Mouse (Mus musculus) testis, adult 2 months (tissue): ENCODE results near the gene Gm3625. TPM values are rescaled to one million over a fixed set of nuclear protein-coding genes. Genes with fewer than 3 reads are reported as not detected.
A peak's percentile ranks its signal among the peaks of the same experiment; 100 is the strongest.

Experiments
- H3K27ac ChIP-seq: fragments of 200-500 bp; 2 replicates; pipeline ENCODE4 v1.5.1; 2012; ENCODE audit warnings: low read depth, low read length; ENCODE audit not compliant: control insufficient read depth, insufficient read depth
- H3K27me3 ChIP-seq: fragments of 200-500 bp; 2 replicates; pipeline ENCODE4 v1.6.1; 2012; ENCODE audit warnings: mild to moderate bottlenecking, low read length, moderate library complexity; ENCODE audit not compliant: control insufficient read depth, insufficient read depth
- H3K36me3 ChIP-seq: fragments of 200-500 bp; 2 replicates; pipeline ENCODE4 v1.6.1; 2012; ENCODE audit warnings: mild to moderate bottlenecking, low read length; ENCODE audit not compliant: control insufficient read depth, insufficient read depth
- H3K4me1 ChIP-seq: fragments of 200-500 bp; 2 replicates; pipeline ENCODE4 v1.6.1; 2012; ENCODE audit warnings: low read length; ENCODE audit not compliant: control insufficient read depth, insufficient read depth
- H3K4me3 ChIP-seq: fragments of 200-500 bp; 2 replicates; pipeline ENCODE4 v1.5.1; 2012; ENCODE audit warnings: low read depth, mild to moderate bottlenecking, low read length, moderate library complexity, mixed read lengths; ENCODE audit not compliant: control insufficient read depth
- CTCF ChIP-seq: fragments of 200-500 bp; IDR thresholded peaks from 2 replicates; pipeline ENCODE4 v1.5.1; 2012; ENCODE audit warnings: low read depth, mild to moderate bottlenecking, inconsistent platforms, low read length, moderate library complexity; ENCODE audit not compliant: control insufficient read depth, insufficient read depth, insufficient replicate concordance
- POLR2A ChIP-seq: fragments of 200-500 bp; IDR thresholded peaks from 2 replicates; pipeline ENCODE4 v1.6.1; 2012; ENCODE audit warnings: low read depth, mild to moderate bottlenecking, inconsistent platforms, low read length, moderate library complexity; ENCODE audit not compliant: control insufficient read depth
- polyA plus RNA-seq: library from polyadenylated mRNA; depleted of rRNA; stranded (reverse); fragments of >200 nt; gene quantifications from 2 replicates; pipeline ENCODE4 v1.2.3, GENCODE M21; 2012; rRNA removed

The Gm3625 gene
- polyA plus RNA-seq: not detected in 2 replicates

DNA sequence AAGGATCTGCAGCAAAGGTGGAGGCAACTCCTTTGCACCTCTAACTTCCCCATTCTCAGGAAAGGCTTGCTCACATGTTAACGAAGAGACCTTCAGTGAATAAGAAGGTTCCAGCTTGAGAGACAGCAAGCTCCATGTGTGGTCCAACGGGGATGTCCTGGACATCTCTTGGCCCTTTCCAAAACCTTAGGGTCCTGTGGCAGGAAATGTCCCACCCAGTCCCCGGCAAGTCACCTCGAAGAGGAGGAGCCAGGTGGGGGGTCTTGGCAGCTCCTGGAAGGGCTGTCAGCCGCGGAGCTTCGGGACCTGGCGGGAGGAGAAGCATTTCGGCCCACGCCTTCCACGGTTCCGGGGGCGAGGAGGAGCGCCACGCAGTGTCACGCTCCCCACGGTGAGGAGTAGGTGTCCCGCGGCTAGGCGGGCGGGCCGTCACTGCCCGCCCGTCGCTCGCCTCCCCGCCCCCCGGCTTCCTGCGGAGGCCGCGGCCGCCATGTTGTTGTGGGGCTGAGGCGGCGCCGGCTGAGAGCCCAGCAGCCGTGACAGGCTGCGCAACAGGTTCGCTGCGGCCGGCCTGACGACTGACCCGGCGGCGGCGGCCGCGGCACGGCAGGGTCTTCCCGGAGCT is at the start of gene Gm3625, which contains the start of gene Itsn2:
Gene Gm3625, minus strand, starts transcription at position 387 of the 625 bp plus-strand sequence.
Gene Itsn2, plus strand, starts transcription at position 98 of the 625 bp plus-strand sequence.
- peak within 1 kb of the TSS; percentile 97 for H3K27ac ChIP-seq
- no peak for TF ChIP-seq CTCF
- 0 out of 2 replicates have a peak, but pooled peaks have one; percentile 28 for TF ChIP-seq POLR2A
- H3K27me3 ChIP-seq: no peaks in the 10 kb centered on the region
- H3K4me1 ChIP-seq: peaks cover 6% of the 10 kb centered on the region
- peak within 1 kb of the TSS; percentile 99 for H3K4me3 ChIP-seq
- H3K36me3 ChIP-seq: no peaks in the 10 kb centered on the region

GRCm38 (mm10) chr12:4640737-4641136 is 48.0 kb upstream of the Gm3625 start:
- no peak overlapping the region for H3K27ac ChIP-seq
- no peaks in the 10 kb centered on the region for H3K27me3 ChIP-seq
- TF ChIP-seq POLR2A (no peak), CTCF (no peak)
- no peaks in the 10 kb centered on the region for H3K36me3 ChIP-seq
- H3K4me1 ChIP-seq: no peaks in the 10 kb centered on the region
- H3K4me3 ChIP-seq: no peak overlapping the region

DNA sequence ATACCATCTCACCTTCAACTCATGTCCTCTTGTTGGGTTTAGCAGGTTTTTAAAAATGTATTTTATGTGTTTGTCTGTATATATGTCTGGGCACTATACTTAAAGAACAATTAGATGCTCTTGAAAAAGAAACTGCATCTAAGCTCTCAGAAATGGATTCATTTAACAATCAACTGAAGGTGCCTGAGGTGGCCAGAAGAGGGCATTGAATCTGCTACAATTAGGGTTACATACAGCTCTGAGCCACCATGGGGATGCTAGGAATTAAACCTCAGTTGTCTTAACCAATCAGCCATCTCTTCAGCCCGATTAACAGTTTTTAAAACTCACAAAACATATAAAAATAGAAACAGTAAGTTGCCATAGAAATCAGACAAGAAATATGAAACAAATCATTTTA is 45.7 kb upstream of the Gm3625 start:
- Histone ChIP-seq H3K27me3 (no peaks in the 10 kb centered on the region), H3K4me3 (no peak overlapping the region), H3K27ac (no peak overlapping the region), H3K4me1 (no peaks in the 10 kb centered on the region), H3K36me3 (no peaks in the 10 kb centered on the region; the same call in 1 of the 2 replicates)
- TF ChIP-seq POLR2A (no peak), CTCF (no peak)

- Histone ChIP-seq H3K4me1 (no peaks in the 10 kb centered on the region), H3K27ac (no peak overlapping the region), H3K4me3 (no peak overlapping the region), H3K36me3 (no peaks in the 10 kb centered on the region; the same call in 1 of the 2 replicates), H3K27me3 (no peaks in the 10 kb centered on the region)
- TF ChIP-seq CTCF (no peak), POLR2A (no peak)
Measured at GRCm38 (mm10) chr12:4632957-4633356, 40.2 kb upstream of the Gm3625 start.

- no peak overlapping the region for H3K4me3 ChIP-seq
- H3K36me3 ChIP-seq: no peaks in the 10 kb centered on the region
- no peak overlapping the region for H3K27ac ChIP-seq
- TF ChIP-seq POLR2A: no peak
- TF ChIP-seq CTCF: no peak
- H3K27me3 ChIP-seq: no peaks in the 10 kb centered on the region
- H3K4me1 ChIP-seq: no peaks in the 10 kb centered on the region
Measured at GRCm38 (mm10) chr12:4624201-4624600, 31.5 kb upstream of the Gm3625 start.

DNA sequence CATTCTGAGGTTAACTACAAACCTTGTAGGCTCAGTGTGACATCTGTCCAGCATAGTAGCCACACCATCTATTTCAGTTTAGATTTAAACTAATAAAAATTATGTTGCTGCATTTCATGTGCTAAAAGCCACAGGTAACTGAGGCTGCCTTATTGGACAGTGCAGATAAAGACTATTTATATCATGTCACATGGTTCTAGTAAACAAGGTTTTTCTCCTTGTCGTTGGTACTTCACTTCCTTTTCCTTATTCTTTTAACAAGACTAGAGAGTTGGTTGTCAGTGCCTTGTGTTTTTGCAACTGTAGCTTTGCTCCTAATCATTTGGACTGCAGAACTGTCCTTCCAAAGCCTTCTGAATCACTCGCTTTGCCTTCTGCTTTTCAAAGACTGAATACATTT is 22.0 kb upstream of the Gm3625 start:
- Histone ChIP-seq H3K27me3 (no peaks in the 10 kb centered on the region), H3K27ac (no peak overlapping the region), H3K4me1 (no peaks in the 10 kb centered on the region), H3K36me3 (no peaks in the 10 kb centered on the region), H3K4me3 (no peak overlapping the region)
- TF ChIP-seq POLR2A (no peak), CTCF (no peak)

- Histone ChIP-seq H3K36me3 (no peaks in the 10 kb centered on the region), H3K27ac (no peak overlapping the region), H3K27me3 (no peaks in the 10 kb centered on the region), H3K4me1 (no peaks in the 10 kb centered on the region), H3K4me3 (no peak overlapping the region)
- TF ChIP-seq CTCF (no peak), POLR2A (no peak)
Measured at GRCm38 (mm10) chr12:4606625-4607024, 13.9 kb upstream of the Gm3625 start.
